Mouse (Mus musculus) lung, embryonic 14.5 days (tissue): ENCODE results near the gene Gm45808. TPM values are rescaled to one million over a fixed set of nuclear protein-coding genes. Genes with fewer than 3 reads are reported as not detected.
"Not testable (repeated sequence)": the region's sequence is repeated elsewhere in the genome, so short reads cannot be mapped to it uniquely, and the experiment has no call there.

ENCODE experiments used
- ATAC-seq: fragments of 200-750 bp; cut with Nextera tagmentation; 2 replicates; pipeline ENCODE4 v1.8.0; 2017; ENCODE audit warnings: mild to moderate bottlenecking, moderate TSS enrichment, moderate library complexity; ENCODE audit not compliant: insufficient read depth
- DNase-seq: peaks from one replicate; pipeline ENCODE4 v3.0.0-alpha.2; 2015
- H3K27ac ChIP-seq: fragments of 300-500 bp; sonication (generic); 2 replicates; pipeline ENCODE4 v1.5.1; 2014; ENCODE audit warnings: low read depth, mild to moderate bottlenecking, moderate library complexity
- H3K27me3 ChIP-seq: fragments of 300-500 bp; sonication (generic); 2 replicates; pipeline ENCODE4 v1.6.1; 2014; ENCODE audit warnings: low read length, control low read depth; ENCODE audit not compliant: insufficient read depth
- H3K36me3 ChIP-seq: fragments of 300-500 bp; sonication (generic); 2 replicates; pipeline ENCODE4 v1.6.1; 2014; ENCODE audit warnings: control low read depth; ENCODE audit not compliant: insufficient read depth
- H3K4me1 ChIP-seq: fragments of 300-500 bp; sonication (generic); 2 replicates; pipeline ENCODE4 v1.6.1; 2014; ENCODE audit warnings: antibody characterized with exemption, control low read depth; ENCODE audit not compliant: insufficient read depth
- H3K4me2 ChIP-seq: fragments of 300-500 bp; sonication (generic); 2 replicates; pipeline ENCODE4 v1.6.1; 2014; ENCODE audit warnings: mild to moderate bottlenecking
- H3K4me3 ChIP-seq: fragments of 300-500 bp; sonication (generic); 2 replicates; pipeline ENCODE4 v1.5.1; 2014; ENCODE audit warnings: low read depth, low read length
- H3K9ac ChIP-seq: fragments of 300-500 bp; sonication (generic); 2 replicates; pipeline ENCODE4 v1.6.1; 2014
- H3K9me3 ChIP-seq: fragments of 300-500 bp; sonication (generic); 2 replicates; pipeline ENCODE4 v1.6.1; 2016; ENCODE audit warnings: low read depth, low read length, control low read depth
- CTCF ChIP-seq: IDR thresholded peaks from 2 replicates; pipeline ENCODE4 v1.5.1; 2016; ENCODE audit warnings: antibody characterized with exemption, low read depth
- WGBS: fragments of 180-500 bp; shearing (Covaris S2); extraction: QIAGEN DNeasy Blood & Tissue Kit; methylation state at CpG from one replicate; pipeline ENCODE4 v1.1.7; 2014; 5-methylcytosine and 5-hydroxymethylcytosine counted together
- polyA plus RNA-seq: library from polyadenylated mRNA; unstranded; fragments of >200 nt; fragmentation: Nextera tagmentation; extraction: Ambion mirVana; gene quantifications from 2 replicates; pipeline ENCODE4 v1.2.1, GENCODE M21; 2014

The Gm45808 gene
- polyA plus RNA-seq, 1 experiment from 2014 or later: not detected

DNA sequence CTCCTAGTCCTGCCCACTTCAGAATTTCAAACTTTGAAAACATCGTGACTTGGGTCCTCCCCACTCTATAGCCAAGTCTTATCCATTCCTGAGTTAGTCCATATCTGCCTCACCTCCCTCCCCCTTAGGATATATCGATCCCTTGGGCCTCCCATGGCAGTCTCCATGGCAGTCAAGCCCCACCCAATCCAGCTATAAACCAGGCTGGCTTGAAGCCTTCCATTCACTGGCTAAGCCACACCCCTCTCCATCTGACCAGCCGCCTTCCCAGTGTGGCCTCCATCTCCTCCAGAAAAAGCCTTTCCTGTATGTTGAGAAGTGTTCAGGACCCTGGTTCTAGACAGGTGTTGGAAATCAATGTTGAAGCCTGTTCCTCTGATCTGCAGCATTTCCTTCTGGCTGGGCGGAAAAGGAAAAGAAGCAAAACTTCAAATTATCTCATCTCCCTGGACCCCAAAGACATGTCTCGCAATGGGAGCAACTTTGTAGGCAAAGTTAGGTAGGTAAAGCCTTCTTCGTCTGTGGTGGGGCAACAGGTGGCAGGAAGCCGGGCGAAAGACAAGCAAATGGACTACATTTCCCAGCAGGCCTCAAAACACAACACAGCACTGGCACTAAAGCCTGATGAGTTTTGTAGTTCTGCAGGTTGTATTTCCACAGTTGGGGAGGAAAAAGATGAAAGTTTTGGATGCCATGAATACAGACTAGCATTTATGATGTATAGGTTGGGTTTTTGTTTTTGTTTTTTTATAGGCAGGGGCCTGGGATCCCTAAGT is 32.9 kb upstream of the Gm45808 start:
- Histone ChIP-seq H3K4me2 (no peak overlapping the region), H3K36me3 (peaks cover 17% of the 10 kb centered on the region; the same call in 1 of the 2 replicates), H3K27me3 (no peaks in the 10 kb centered on the region), H3K27ac (no peak overlapping the region), H3K9me3 (no peaks in the 10 kb centered on the region), H3K4me1 (peaks cover 4% of the 10 kb centered on the region; the same call in 1 of the 2 replicates), H3K9ac (no peak overlapping the region), H3K4me3 (no peak overlapping the region; the same call in 1 of the 2 replicates)
- ATAC-seq (no peak), DNase-seq (no peak)
- no peak for TF ChIP-seq CTCF
- WGBS: 75% methylated on average over 8 of the region's 8 CpGs

DNA sequence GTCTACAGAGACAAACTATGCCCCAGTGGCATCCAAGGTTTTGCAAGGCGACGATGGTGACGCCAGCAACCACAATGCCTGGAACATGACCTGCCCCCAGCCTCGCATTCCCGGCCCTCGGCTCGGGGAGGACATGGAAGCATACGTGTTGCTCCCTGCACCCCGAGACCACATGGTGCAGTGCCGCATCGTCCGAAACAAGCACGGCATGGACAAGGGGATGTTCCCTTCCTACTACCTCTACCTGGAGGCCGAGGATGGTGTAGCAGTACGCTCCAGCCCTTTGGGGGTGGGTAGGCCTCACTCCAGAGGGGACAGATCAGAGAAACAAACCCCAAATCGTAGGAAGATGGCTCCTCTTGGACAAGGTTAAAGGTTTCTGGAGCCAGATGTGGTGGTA is 32.0 kb upstream of the Gm45808 start:
- H3K27me3 ChIP-seq: no peaks in the 10 kb centered on the region
- no peak overlapping the region for H3K4me3 ChIP-seq
- H3K27ac ChIP-seq: no peak overlapping the region
- no peak for ATAC-seq
- TF ChIP-seq CTCF: no peak
- WGBS: 89% methylated on average over 16 of the region's 16 CpGs
- DNase-seq: no peak
- no peak overlapping the region for H3K4me2 ChIP-seq
- peaks cover 11% of the 10 kb centered on the region; the same call in 1 of the 2 replicates for H3K36me3 ChIP-seq
- H3K9me3 ChIP-seq: no peaks in the 10 kb centered on the region
- H3K9ac ChIP-seq: no peak overlapping the region
- H3K4me1 ChIP-seq: peaks cover 4% of the 10 kb centered on the region; the same call in 1 of the 2 replicates

DNA sequence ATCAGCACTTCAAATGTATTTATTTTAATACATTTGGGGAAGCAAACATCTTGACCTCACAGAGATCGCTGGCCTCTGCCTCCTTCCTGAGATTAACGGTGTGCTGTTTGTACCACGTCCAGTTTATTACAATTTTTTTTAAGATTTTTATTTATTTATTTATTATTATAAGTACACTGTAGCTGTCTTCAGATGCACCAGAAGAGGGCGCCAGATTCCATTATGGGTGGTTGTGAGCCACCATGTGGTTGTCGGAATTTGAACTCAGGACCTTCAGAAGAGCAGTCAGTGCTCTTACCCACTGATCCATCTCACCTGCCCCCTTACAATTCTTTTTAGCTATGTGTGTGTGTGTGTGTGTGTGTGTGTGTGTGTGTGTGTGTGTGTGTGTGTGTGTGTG is 30.2 kb upstream of the Gm45808 start:
- not testable (repeated sequence) for DNase-seq, H3K27me3 ChIP-seq, H3K27ac ChIP-seq, H3K4me3 ChIP-seq, ATAC-seq, H3K36me3 ChIP-seq, H3K9ac ChIP-seq, H3K4me1 ChIP-seq, H3K9me3 ChIP-seq, H3K4me2 ChIP-seq
- peak; percentile 16; the same call in 1 of the 2 replicates for TF ChIP-seq CTCF
- 67% methylated on average over 5 of the region's 5 CpGs for WGBS

DNA sequence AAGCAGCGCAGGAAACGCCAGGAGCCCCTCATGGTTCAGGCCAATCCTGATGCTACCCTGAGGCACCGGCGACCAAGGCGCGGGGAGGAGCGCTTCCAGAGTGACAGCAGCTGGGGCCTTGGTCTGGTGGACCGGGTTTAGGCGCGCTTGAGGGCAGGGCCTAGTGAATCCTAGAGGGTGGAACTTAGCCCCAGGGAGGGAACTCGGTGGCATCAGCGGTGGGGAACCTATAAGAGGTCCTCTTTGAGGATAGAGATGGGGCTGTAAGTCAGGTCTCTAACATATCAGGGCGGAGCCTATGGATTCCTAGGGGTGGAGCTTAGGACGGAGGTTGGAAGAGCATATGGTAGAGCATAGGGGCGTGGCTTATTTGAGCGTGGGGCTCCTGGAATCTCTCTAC is 28.8 kb upstream of the Gm45808 start:
- H3K4me1 ChIP-seq: peaks cover 4% of the 10 kb centered on the region; the same call in 1 of the 2 replicates
- peak overlapping the region; percentile 30; the same call in 1 of the 2 replicates for H3K4me2 ChIP-seq
- no peaks in the 10 kb centered on the region for H3K27me3 ChIP-seq
- WGBS: 29% methylated on average over 16 of the region's 16 CpGs
- no peak for TF ChIP-seq CTCF
- peak overlapping the region; percentile 6; the same call in 1 of the 2 replicates for H3K9ac ChIP-seq
- DNase-seq (peak; percentile 54), ATAC-seq (peak; percentile 42; the same call in 1 of the 2 replicates)
- no peaks in the 10 kb centered on the region for H3K36me3 ChIP-seq
- 0 out of 2 replicates have a peak overlapping the region, but pooled peaks have one; percentile 24 for H3K27ac ChIP-seq
- no peaks in the 10 kb centered on the region for H3K9me3 ChIP-seq
- no peak overlapping the region for H3K4me3 ChIP-seq

DNA sequence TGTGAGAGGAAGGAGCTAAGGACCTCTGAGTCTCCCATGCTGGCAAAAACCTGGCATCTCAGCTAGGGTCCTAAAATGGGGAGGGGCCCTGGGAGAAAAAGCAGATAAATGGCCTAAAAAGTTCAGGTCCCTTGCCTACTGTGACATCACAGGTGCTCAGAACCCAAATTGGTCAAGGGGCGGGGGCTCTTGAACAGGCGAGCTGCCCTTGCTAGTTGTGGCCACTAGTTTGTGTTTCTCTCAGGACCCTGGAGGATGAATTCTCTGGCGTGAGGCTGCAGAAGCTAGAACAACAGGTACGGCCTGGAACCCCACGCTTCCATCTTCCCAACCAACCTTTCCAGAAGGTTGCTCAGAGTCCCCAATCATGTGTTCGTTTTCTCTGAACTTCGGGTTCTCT is 27.8 kb upstream of the Gm45808 start:
- H3K4me3 ChIP-seq: no peak overlapping the region
- ATAC-seq (no peak), DNase-seq (no peak)
- no peak for TF ChIP-seq CTCF
- no peak overlapping the region for H3K4me2 ChIP-seq
- no peak overlapping the region for H3K9ac ChIP-seq
- no peaks in the 10 kb centered on the region for H3K9me3 ChIP-seq
- 82% methylated on average over 7 of the region's 7 CpGs for WGBS
- peaks cover 4% of the 10 kb centered on the region; the same call in 1 of the 2 replicates for H3K4me1 ChIP-seq
- H3K27ac ChIP-seq: no peak overlapping the region
- H3K27me3 ChIP-seq: no peaks in the 10 kb centered on the region
- no peaks in the 10 kb centered on the region for H3K36me3 ChIP-seq

DNA sequence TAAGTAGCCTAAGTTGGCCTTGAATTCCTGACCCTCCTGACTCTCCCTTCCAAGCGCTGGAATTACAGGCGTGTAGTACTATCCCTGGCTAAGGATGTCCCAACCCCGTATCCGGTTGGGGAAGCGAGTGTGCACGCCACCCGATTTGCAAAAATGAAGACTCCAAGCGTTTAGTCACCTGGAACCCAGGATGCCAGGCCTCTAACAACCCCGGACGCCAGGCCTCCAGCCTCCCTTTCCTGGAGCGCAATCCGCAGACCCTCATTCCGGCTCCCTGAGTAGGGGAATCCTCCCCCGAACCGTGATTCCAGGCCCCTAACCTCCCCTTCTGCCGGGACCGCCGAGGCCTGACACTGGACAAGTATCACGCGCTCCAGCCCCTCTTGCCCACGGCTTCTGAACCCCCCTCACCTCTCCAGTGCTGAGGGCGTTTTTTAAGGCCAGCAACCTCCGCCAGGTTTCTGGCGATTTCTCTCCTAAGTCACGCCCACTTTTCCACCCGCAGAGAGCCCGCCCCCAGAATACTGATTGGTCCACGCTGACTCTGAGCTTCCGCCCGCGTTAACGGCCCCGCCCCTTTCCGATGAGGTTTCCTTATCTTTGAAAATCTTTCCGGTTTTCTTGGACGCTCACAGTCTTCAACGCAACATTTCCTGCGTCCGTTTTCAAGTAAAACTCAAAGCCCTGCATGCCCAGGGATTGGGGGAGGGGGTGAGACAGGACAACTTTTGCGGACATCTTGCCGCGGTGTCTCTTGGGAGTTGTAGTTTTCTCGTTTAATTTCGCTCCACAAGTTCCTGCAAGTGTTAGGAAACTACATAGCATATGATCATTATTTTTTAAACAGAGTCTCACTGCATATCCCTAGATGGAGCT is 23.5 kb upstream of the Gm45808 start, which contains the start of gene Nucb1:
Gene Nucb1, minus strand, starts transcription at position 495 of the 876 bp plus-strand sequence.
- TF ChIP-seq CTCF: 0 out of 2 replicates have a peak, but pooled peaks have one; percentile 1

More for the DNA sequence above, 23.5 kb upstream of the Gm45808 start, which contains the start of gene Nucb1:
- Histone ChIP-seq H3K27ac (peak within 1 kb of the TSS; percentile 92), H3K36me3 (peaks cover 23% of the 10 kb centered on the region), H3K9ac (peak within 1 kb of the TSS; percentile 60), H3K27me3 (no peaks in the 10 kb centered on the region), H3K9me3 (no peaks in the 10 kb centered on the region), H3K4me1 (peaks cover 1% of the 10 kb centered on the region; the same call in 1 of the 2 replicates), H3K4me2 (peak within 1 kb of the TSS; percentile 97), H3K4me3 (peak within 1 kb of the TSS; percentile 53)
- ATAC-seq: peak; percentile 88
- peak; percentile 98 for DNase-seq
- under 1% methylated on average over 44 of the region's 44 CpGs for WGBS
